Mouse (Mus musculus): ENCODE data around the gene Cradd.

Cradd gene

GRCm38 (mm10) chr10:95334826-95335225 lies 10.9 kb upstream of the Cradd start:
- DNase-seq (ENCODE audit: low spot score in 2 of 2), result no peak

- DNase-seq (ENCODE audit: low spot score in 2 of 2), result no peak
Observed at GRCm38 (mm10) chr10:95332596-95332995, 8.7 kb upstream of the Cradd start.

- DNase-seq (ENCODE audit: low spot score in 2 of 2), result no peak
Observed at GRCm38 (mm10) chr10:95330375-95331363, 6.7 kb upstream of the Cradd start.

- no peak for DNase-seq (ENCODE audit: low spot score in 2 of 2)
Observed at GRCm38 (mm10) chr10:95329884-95330283, 6.0 kb upstream of the Cradd start.

- no peak for DNase-seq (ENCODE audit: low spot score in 2 of 2)
Observed at GRCm38 (mm10) chr10:95324278-95324631, 322 bp upstream of the Cradd start.

GRCm38 (mm10) chr10:95322076-95323070 lies 1.6 kb downstream of the Cradd start:
- DNase-seq (ENCODE audit: low spot score in 2 of 2), result peak; percentile 14 to 35

- DNase-seq (ENCODE audit: low spot score in 2 of 2), result no peak
Observed at GRCm38 (mm10) chr10:95319001-95319400, 4.9 kb downstream of the Cradd start.

- DNase-seq (ENCODE audit: low spot score in 2 of 2), result no peak
Observed at GRCm38 (mm10) chr10:95318392-95318708, 5.6 kb downstream of the Cradd start.

- no peak for DNase-seq (ENCODE audit: low spot score in 2 of 2)
Observed at GRCm38 (mm10) chr10:95317581-95318391, 6.1 kb downstream of the Cradd start.

- no peak for DNase-seq (ENCODE audit: low spot score in 2 of 2)
Observed at GRCm38 (mm10) chr10:95317091-95317490, 6.8 kb downstream of the Cradd start.

GRCm38 (mm10) chr10:95316675-95317074 lies 7.3 kb downstream of the Cradd start:
- no peak for DNase-seq (ENCODE audit: low spot score in 2 of 2)

- DNase-seq (ENCODE audit: low spot score in 2 of 2), result no peak
Observed at GRCm38 (mm10) chr10:95315801-95316474, 8.0 kb downstream of the Cradd start.

- no peak for DNase-seq (ENCODE audit: low spot score in 2 of 2)
Observed at GRCm38 (mm10) chr10:95315321-95315720, 8.6 kb downstream of the Cradd start.

GRCm38 (mm10) chr10:95314019-95314418 lies 9.9 kb downstream of the Cradd start:
- DNase-seq (ENCODE audit: low spot score in 2 of 2), result no peak

GRCm38 (mm10) chr10:95313524-95313923 lies 10.4 kb downstream of the Cradd start:
- DNase-seq (ENCODE audit: low spot score in 2 of 2), result no peak

- DNase-seq (ENCODE audit: low spot score in 2 of 2), result no peak
Observed at GRCm38 (mm10) chr10:95310688-95311441, 13.1 kb downstream of the Cradd start.

- no peak for DNase-seq (ENCODE audit: low spot score in 2 of 2)
Observed at GRCm38 (mm10) chr10:95309412-95310322, 14.3 kb downstream of the Cradd start.

- no peak for DNase-seq (ENCODE audit: low spot score in 2 of 2)
Observed at GRCm38 (mm10) chr10:95308991-95309390, 14.9 kb downstream of the Cradd start.

- no peak for DNase-seq (ENCODE audit: low spot score in 2 of 2)
Observed at GRCm38 (mm10) chr10:95307916-95308315, 16.0 kb downstream of the Cradd start.

Measured in urinary bladder, adult 18-20 months (tissue).